Mouse (Mus musculus) forebrain, embryonic 13.5 days (tissue): ENCODE measurements around the gene Cd109. TPM values are rescaled to one million over a fixed set of nuclear protein-coding genes. Genes with fewer than 3 reads are reported as not detected.

ENCODE experiments used
- ATAC-seq: fragments of 200-750 bp; cut with Nextera tagmentation; 2 replicates; pipeline ENCODE4 v1.8.0; 2017
- H3K27ac ChIP-seq: fragments of 300-500 bp; sonication (generic); 2 replicates; pipeline ENCODE4 v1.5.1; 2015; ENCODE audit warnings: inconsistent platforms, mild to moderate bottlenecking, moderate library complexity
- H3K27me3 ChIP-seq: fragments of 300-500 bp; sonication (generic); 2 replicates; pipeline ENCODE4 v1.6.1; 2015; ENCODE audit warnings: mild to moderate bottlenecking, inconsistent platforms
- H3K36me3 ChIP-seq: fragments of 300-500 bp; sonication (generic); 2 replicates; pipeline ENCODE4 v1.6.1; 2015; ENCODE audit warnings: mild to moderate bottlenecking, inconsistent platforms; ENCODE audit not compliant: poor library complexity, severe bottlenecking
- H3K4me1 ChIP-seq: fragments of 300-500 bp; sonication (generic); 2 replicates; pipeline ENCODE4 v1.6.1; 2015; ENCODE audit warnings: inconsistent platforms
- H3K4me2 ChIP-seq: fragments of 300-500 bp; sonication (generic); 2 replicates; pipeline ENCODE4 v1.6.1; 2015; ENCODE audit warnings: inconsistent platforms, mild to moderate bottlenecking, moderate library complexity
- H3K4me3 ChIP-seq: fragments of 300-500 bp; sonication (generic); 2 replicates; pipeline ENCODE4 v1.5.1; 2015; ENCODE audit warnings: mild to moderate bottlenecking, inconsistent platforms
- H3K9ac ChIP-seq: fragments of 300-500 bp; sonication (generic); 2 replicates; pipeline ENCODE4 v1.6.1; 2015; ENCODE audit warnings: mild to moderate bottlenecking, inconsistent platforms
- H3K9me3 ChIP-seq: fragments of 300-500 bp; sonication (generic); replicated peaks from 2 replicates; pipeline ENCODE4 v1.6.1; 2016; ENCODE audit warnings: inconsistent platforms
- WGBS: fragments of 180-500 bp; shearing (Covaris S2); methylation state at CpG from one replicate; pipeline ENCODE4 v1.1.7; 2015; 5-methylcytosine and 5-hydroxymethylcytosine counted together
- polyA plus RNA-seq: library from polyadenylated mRNA; unstranded; fragments of >200 nt; fragmentation: Nextera tagmentation; extraction: Ambion mirVana; gene quantifications from 2 replicates; pipeline ENCODE4 v1.2.1, GENCODE M21; 2015

The Cd109 gene
- polyA plus RNA-seq, 1 experiment from 2014 or later, result 1.6 TPM

GRCm38 (mm10) chr9:78649398-78649797, 34.1 kb downstream of the Cd109 start:
- ATAC-seq, result no peak

GRCm38 (mm10) chr9:78657564-78657963, 42.2 kb downstream of the Cd109 start:
- ATAC-seq, result no peak
- Histone ChIP-seq H3K27me3 (no peaks in the 10 kb centered on the region), H3K9me3 (no peaks in the 10 kb centered on the region), H3K4me2 (no peak overlapping the region), H3K9ac (no peak overlapping the region), H3K4me1 (no peaks in the 10 kb centered on the region), H3K4me3 (no peak overlapping the region), H3K27ac (no peak overlapping the region), H3K36me3 (no peaks in the 10 kb centered on the region)
- 87% methylated on average over 5 of the region's 5 CpGs for WGBS

More at GRCm38 (mm10) chr9:78649398-78649797, 34.1 kb downstream of the Cd109 start:
- Histone ChIP-seq H3K27me3 (no peaks in the 10 kb centered on the region), H3K9me3 (no peaks in the 10 kb centered on the region), H3K36me3 (no peaks in the 10 kb centered on the region), H3K9ac (no peak overlapping the region), H3K4me2 (no peak overlapping the region), H3K4me1 (no peaks in the 10 kb centered on the region), H3K27ac (no peak overlapping the region), H3K4me3 (no peak overlapping the region)

- WGBS, result 89% methylated on average over 13 of the region's 13 CpGs
- Histone ChIP-seq H3K9me3 (no peaks in the 10 kb centered on the region), H3K27ac (no peak overlapping the region), H3K4me3 (no peak overlapping the region), H3K36me3 (no peaks in the 10 kb centered on the region), H3K4me1 (no peaks in the 10 kb centered on the region), H3K27me3 (no peaks in the 10 kb centered on the region), H3K9ac (no peak overlapping the region), H3K4me2 (no peak overlapping the region)
- ATAC-seq, result no peak
These were observed 56.2 kb downstream of the Cd109 start for GRCm38 (mm10) chr9:78671446-78671985.

DNA sequence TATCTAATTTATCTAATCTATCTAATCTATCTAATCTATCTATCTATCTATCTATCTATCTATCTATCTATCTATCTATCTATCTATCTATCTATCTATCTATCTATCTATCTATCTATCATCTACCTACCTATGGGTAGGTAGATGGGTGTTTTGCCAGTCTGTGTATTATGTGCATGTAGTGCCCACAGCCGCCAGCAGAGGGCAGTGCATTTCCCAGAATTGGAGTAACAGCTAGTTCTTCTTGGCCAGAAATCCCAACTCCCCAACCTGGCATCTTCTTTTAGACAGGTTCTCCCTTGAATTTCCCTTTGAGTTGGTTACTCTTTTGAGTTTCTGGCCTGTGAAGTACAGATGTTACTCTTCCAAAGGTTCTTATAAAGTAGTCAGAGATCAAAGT, 85.3 kb downstream of the Cd109 start:
- Histone ChIP-seq H3K27me3 (no peaks in the 10 kb centered on the region), H3K4me3 (no peak overlapping the region), H3K4me2 (no peak overlapping the region), H3K4me1 (no peaks in the 10 kb centered on the region), H3K9me3 (no peaks in the 10 kb centered on the region), H3K36me3 (no peaks in the 10 kb centered on the region), H3K27ac (no peak overlapping the region), H3K9ac (no peak overlapping the region)
- no peak for ATAC-seq
- 0% methylated on average over 1 of the region's 1 CpGs for WGBS

DNA sequence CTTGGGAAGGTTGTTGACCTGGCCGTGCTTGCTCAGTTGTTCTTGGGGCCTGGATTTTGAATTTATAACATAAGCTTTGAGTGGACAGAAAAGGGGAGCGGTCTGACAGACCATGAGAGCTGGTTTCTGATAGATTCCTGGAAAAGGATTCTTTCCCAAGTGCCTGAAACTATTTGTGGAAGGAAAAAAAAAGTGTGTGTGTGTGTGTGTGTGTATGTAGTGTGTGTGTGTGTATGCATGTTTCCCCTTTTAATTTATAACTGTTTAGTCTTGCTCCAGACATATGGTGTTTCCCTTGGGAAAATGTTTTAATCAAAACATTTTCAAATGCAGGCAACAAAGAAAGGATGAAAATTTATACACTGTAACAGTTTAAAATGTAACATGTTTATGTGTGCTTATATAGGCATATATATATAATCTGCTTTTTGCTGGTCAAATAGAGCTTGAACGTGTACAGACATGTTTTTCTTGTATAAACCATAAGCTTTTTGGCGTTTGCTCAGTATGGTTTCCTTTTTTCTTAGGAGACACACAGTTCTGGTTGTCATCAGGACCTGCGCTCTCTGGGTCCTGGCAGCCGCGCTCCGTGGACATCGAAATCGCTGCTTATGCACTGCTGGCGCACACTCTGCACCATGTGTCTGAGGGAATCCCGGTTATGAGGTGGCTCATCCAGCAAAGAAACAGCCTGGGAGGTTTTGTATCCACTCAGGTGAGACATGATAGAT, 87.3 kb downstream of the Cd109 start:
- Histone ChIP-seq H3K4me3 (no peak overlapping the region), H3K9ac (no peak overlapping the region), H3K36me3 (no peaks in the 10 kb centered on the region), H3K4me2 (no peak overlapping the region), H3K9me3 (peaks cover 3% of the 10 kb centered on the region), H3K27me3 (no peaks in the 10 kb centered on the region), H3K27ac (no peak overlapping the region), H3K4me1 (no peaks in the 10 kb centered on the region)
- ATAC-seq, result no peak
- 90% methylated on average over 12 of the region's 12 CpGs for WGBS

DNA sequence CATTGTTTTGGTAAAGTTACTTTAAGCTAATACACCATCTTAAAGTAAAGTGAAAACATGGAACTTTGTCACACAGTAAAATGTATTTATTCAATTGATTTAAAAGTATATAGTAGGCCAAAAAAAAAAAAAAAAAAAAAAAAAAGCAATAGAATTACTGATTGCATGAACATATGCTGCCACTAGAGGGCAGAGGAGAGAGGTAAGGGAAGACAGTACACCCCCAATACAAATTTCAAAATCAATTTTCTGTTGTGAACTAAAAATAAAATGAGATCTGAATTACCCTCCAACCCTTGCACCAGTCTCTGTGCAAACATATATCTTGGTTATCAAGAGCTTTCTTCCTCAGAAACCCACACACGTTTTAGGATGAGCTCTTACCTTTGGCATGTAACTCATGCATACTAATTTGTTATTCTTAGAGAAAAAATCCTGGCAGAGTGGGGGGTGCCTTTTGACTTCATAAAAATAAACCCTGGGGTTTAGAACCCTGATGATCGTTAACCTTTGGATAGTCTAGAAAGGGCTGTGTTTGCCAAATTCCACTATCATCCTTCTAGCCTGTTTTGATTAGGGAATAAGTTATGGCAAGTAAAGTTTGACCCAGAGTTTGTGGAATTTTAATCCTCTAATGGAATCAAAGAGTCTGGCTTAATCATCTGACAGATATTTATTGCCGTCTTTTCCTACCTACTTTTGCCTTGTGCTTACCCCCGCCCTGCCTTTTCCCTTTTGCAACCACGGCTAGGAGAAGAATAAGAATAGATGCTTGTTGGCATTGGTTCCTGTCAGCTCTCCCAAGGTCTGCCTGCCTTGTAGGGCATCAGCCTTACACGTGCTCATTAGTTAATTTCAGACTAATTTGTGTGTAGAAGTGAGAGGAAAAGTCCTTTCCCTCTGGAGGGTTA, 105.8 kb downstream of the Cd109 start:
- H3K9me3 ChIP-seq, result no peaks in the 10 kb centered on the region
- no peak overlapping the region for H3K4me3 ChIP-seq
- ATAC-seq, result no peak
- no peak overlapping the region for H3K4me2 ChIP-seq
- no peak overlapping the region for H3K9ac ChIP-seq
- H3K36me3 ChIP-seq, result no peaks in the 10 kb centered on the region
- WGBS, result 75% methylated on average over 6 of the region's 6 CpGs
- no peaks in the 10 kb centered on the region for H3K4me1 ChIP-seq
- H3K27me3 ChIP-seq, result no peaks in the 10 kb centered on the region
- no peak overlapping the region for H3K27ac ChIP-seq

DNA sequence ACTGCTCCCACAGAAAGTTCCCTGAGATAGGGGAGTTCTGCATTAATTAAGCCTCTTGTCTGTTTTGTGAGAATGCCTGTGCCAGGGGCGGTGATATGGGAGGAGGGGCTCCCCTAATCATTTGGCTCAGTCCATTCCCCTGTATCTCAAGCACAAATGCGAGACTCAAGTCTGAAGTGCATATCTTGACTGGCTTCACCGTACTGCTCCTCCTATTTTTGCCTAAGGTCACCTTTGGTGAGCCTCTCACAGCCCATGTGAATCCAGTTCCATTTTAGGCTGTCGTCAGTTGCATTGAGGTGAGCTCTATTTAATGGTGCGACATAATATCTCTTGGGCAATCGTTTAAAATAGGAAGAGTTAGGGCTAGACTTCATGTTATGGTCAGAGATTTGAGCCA, 116.6 kb downstream of the Cd109 start:
- no peaks in the 10 kb centered on the region for H3K9me3 ChIP-seq
- H3K4me2 ChIP-seq, result no peak overlapping the region
- no peaks in the 10 kb centered on the region for H3K27me3 ChIP-seq
- no peak for ATAC-seq
- no peak overlapping the region for H3K27ac ChIP-seq
- no peaks in the 10 kb centered on the region for H3K36me3 ChIP-seq
- H3K4me1 ChIP-seq, result no peaks in the 10 kb centered on the region
- 67% methylated on average over 6 of the region's 6 CpGs for WGBS
- H3K4me3 ChIP-seq, result no peak overlapping the region
- H3K9ac ChIP-seq, result no peak overlapping the region

- H3K4me1 ChIP-seq, result no peaks in the 10 kb centered on the region
- 81% methylated on average over 3 of the region's 3 CpGs for WGBS
- no peaks in the 10 kb centered on the region for H3K27me3 ChIP-seq
- ATAC-seq, result no peak
- no peak overlapping the region for H3K9ac ChIP-seq
- H3K4me2 ChIP-seq, result no peak overlapping the region
- no peak overlapping the region for H3K27ac ChIP-seq
- H3K36me3 ChIP-seq, result no peaks in the 10 kb centered on the region
- no peak overlapping the region for H3K4me3 ChIP-seq
- no peaks in the 10 kb centered on the region for H3K9me3 ChIP-seq
These were observed 120.2 kb downstream of the Cd109 start for GRCm38 (mm10) chr9:78735519-78735918.

GRCm38 (mm10) chr9:78742012-78742411, 126.7 kb downstream of the Cd109 start:
- 7% methylated on average over 3 of the region's 3 CpGs for WGBS
- no peak; the same call in 1 of the 2 replicates for ATAC-seq
- Histone ChIP-seq H3K36me3 (no peaks in the 10 kb centered on the region), H3K27ac (no peak overlapping the region), H3K9me3 (no peaks in the 10 kb centered on the region), H3K9ac (no peak overlapping the region), H3K4me1 (0 out of 2 replicates have a peak, but pooled peaks cover 5% of the 10 kb centered on the region), H3K27me3 (no peaks in the 10 kb centered on the region), H3K4me2 (no peak overlapping the region), H3K4me3 (no peak overlapping the region)

- no peaks in the 10 kb centered on the region for H3K9me3 ChIP-seq
- no peak overlapping the region for H3K4me2 ChIP-seq
- H3K4me3 ChIP-seq, result no peak overlapping the region
- no peak overlapping the region for H3K27ac ChIP-seq
- no peak for ATAC-seq
- no peaks in the 10 kb centered on the region for H3K36me3 ChIP-seq
- H3K9ac ChIP-seq, result no peak overlapping the region
- no peaks in the 10 kb centered on the region for H3K27me3 ChIP-seq
- H3K4me1 ChIP-seq, result no peaks in the 10 kb centered on the region
- 88% methylated on average over 3 of the region's 3 CpGs for WGBS
These were observed 134.9 kb downstream of the Cd109 start for GRCm38 (mm10) chr9:78750246-78750645.
